Mouse (Mus musculus): ENCODE results near the gene Tac1. TPM values are rescaled to one million over a fixed set of nuclear protein-coding genes. Genes with fewer than 3 reads are reported as not detected.
A peak's percentile ranks its signal among the peaks of the same experiment; 100 is the strongest.
"Not testable (repeated sequence)": the region's sequence is repeated elsewhere in the genome, so short reads cannot be mapped to it uniquely, and the experiment has no call there.

The Tac1 gene
- polyA plus RNA-seq, 1 experiment: 36.9 TPM

- TF ChIP-seq CTCF (IDR thresholded peaks at IDR 0.05; ENCODE audit: borderline replicate concordance, extremely low read depth, insufficient read depth, insufficient read length): no peak
- TF ChIP-seq POLR2A (IDR thresholded peaks at IDR 0.05; ENCODE audit: borderline replicate concordance, extremely low read depth, insufficient read depth, insufficient read length, poor library complexity, severe bottlenecking): no peak
- peak; percentile 57 for DNase-seq (ENCODE audit: low read depth)
Observed at GRCm38 (mm10) chr6:7601353-7602094, 46.8 kb downstream of the Tac1 start.

GRCm38 (mm10) chr6:7613676-7614075 lies 59.0 kb downstream of the Tac1 start:
- not testable (repeated sequence) for DNase-seq (ENCODE audit: low read depth)

Other genes starting within 250 kb of the Tac1 start
- 27.5 and 35.1 TPM in 2 replicates for gene Asns, start 138.4 kb downstream of the Tac1 start, polyA plus RNA-seq (2012; rRNA removed)

Measured in brain, embryonic 14.5 days (tissue).